ENCODE assay signal across 10 mouse cellular contexts in genomic region chr4:97838651-97839050, GRCm38 (mm10).
DNase-seq lines count a peak whose midpoint lies in the region; ATAC-seq and TF ChIP-seq lines count a peak whose summit lies in the region.
"Had no signal": no experiment of that assay in that cellular context is flagged by ENCODE, and none has a peak within 500 bp of the region (broad histone marks: within the 10 kb centered on the region; RNA-seq: fewer than 3 reads in every experiment).

No protein-coding gene starts in this region.

- no peak for TF ChIP-seq CTCF in heart, adult 2 months (IDR thresholded peaks at IDR 0.05)

- 49% methylated on average over 3 of the region's 3 CpGs for WGBS in heart, adult 2 months
- 69% methylated on average over 3 of the region's 3 CpGs for WGBS in neural tube, embryonic 11.5 days
- 65% methylated on average over 3 of the region's 3 CpGs for WGBS in neural tube, embryonic 15.5 days
- 74% methylated on average over 3 of the region's 3 CpGs for WGBS in kidney, embryonic 14.5 days
- 61% methylated on average over 3 of the region's 3 CpGs for WGBS in forebrain, embryonic 14.5 days
- WGBS in midbrain, embryonic 14.5 days = 73% methylated on average over 3 of the region's 3 CpGs

- H3K27ac ChIP-seq in heart, adult 2 months = peak overlapping the region; percentile 16
- H3K27ac ChIP-seq in neural tube, embryonic 11.5 days (ENCODE audit: low read depth, low read length) = peak overlapping the region; percentile 90
- H3K27ac ChIP-seq in neural tube, embryonic 15.5 days (replicated peaks) = no peak overlapping the region
- H3K27ac ChIP-seq in kidney, embryonic 14.5 days (ENCODE audit: low read depth, low read length) = peak overlapping the region; percentile 53; the same call in 1 of the 2 replicates
- H3K27ac ChIP-seq in forebrain, embryonic 14.5 days (ENCODE audit: low read depth, low read length) = no peak overlapping the region
- no peak overlapping the region for H3K27ac ChIP-seq in midbrain, embryonic 14.5 days (replicated peaks; ENCODE audit: low read depth, low read length)

- TF ChIP-seq EP300 in heart, adult 2 months (IDR thresholded peaks at IDR 0.05; ENCODE audit: insufficient read depth, low read depth, low read length) = no peak

- H3K79me2 ChIP-seq in heart, adult 2 months (replicated peaks; ENCODE audit: control insufficient read depth, insufficient read depth, low read length) = peaks cover 9% of the 10 kb centered on the region

- H3K27me3 ChIP-seq in heart, adult 2 months (ENCODE audit: control insufficient read depth, insufficient read depth, low read length) = no peaks in the 10 kb centered on the region
- no peaks in the 10 kb centered on the region for H3K27me3 ChIP-seq in neural tube, embryonic 11.5 days (ENCODE audit: control insufficient read depth, insufficient read depth, low read length)
- no peaks in the 10 kb centered on the region for H3K27me3 ChIP-seq in neural tube, embryonic 15.5 days (replicated peaks)
- peaks cover 5% of the 10 kb centered on the region for H3K27me3 ChIP-seq in kidney, embryonic 14.5 days (ENCODE audit: control insufficient read depth, insufficient read depth, low read length)
- H3K27me3 ChIP-seq in forebrain, embryonic 14.5 days (replicated peaks; ENCODE audit: control insufficient read depth, insufficient read depth, low read length) = no peaks in the 10 kb centered on the region
- peaks cover 39% of the 10 kb centered on the region; the same call in 1 of the 2 replicates for H3K27me3 ChIP-seq in midbrain, embryonic 14.5 days (ENCODE audit: control insufficient read depth, insufficient read depth, low read length)
- H3K27me3 ChIP-seq: embryonic facial prominence, embryonic 12.5 days had no signal

- no peak overlapping the region for H3K4me3 ChIP-seq in heart, adult 2 months
- no peak overlapping the region for H3K4me3 ChIP-seq in neural tube, embryonic 11.5 days (ENCODE audit: low read depth, low read length)
- no peak overlapping the region for H3K4me3 ChIP-seq in neural tube, embryonic 15.5 days (replicated peaks)
- no peak overlapping the region for H3K4me3 ChIP-seq in kidney, embryonic 14.5 days (ENCODE audit: low read length)
- no peak overlapping the region for H3K4me3 ChIP-seq in forebrain, embryonic 14.5 days (ENCODE audit: low read depth, low read length)
- H3K4me3 ChIP-seq in midbrain, embryonic 14.5 days (replicated peaks; ENCODE audit: low read depth, low read length) = no peak overlapping the region
- H3K4me3 ChIP-seq: embryonic facial prominence, embryonic 12.5 days had no signal

- no peaks in the 10 kb centered on the region for H3K9me3 ChIP-seq in neural tube, embryonic 11.5 days (ENCODE audit: control insufficient read depth, low read length)
- no peaks in the 10 kb centered on the region for H3K9me3 ChIP-seq in neural tube, embryonic 15.5 days (replicated peaks)
- no peaks in the 10 kb centered on the region for H3K9me3 ChIP-seq in kidney, embryonic 14.5 days (ENCODE audit: control insufficient read depth, low read length)
- H3K9me3 ChIP-seq in forebrain, embryonic 14.5 days (replicated peaks; ENCODE audit: control insufficient read depth, low read length) = no peaks in the 10 kb centered on the region
- H3K9me3 ChIP-seq in midbrain, embryonic 14.5 days (ENCODE audit: control insufficient read depth, low read length) = no peaks in the 10 kb centered on the region
- H3K9me3 ChIP-seq: embryonic facial prominence, embryonic 12.5 days had no signal

- no peak for ATAC-seq in neural tube, embryonic 11.5 days (ENCODE audit: insufficient read depth, low FRiP score, low TSS enrichment)
- no peak for ATAC-seq in neural tube, embryonic 15.5 days (ENCODE audit: low FRiP score)
- ATAC-seq in kidney, embryonic 14.5 days (ENCODE audit: low FRiP score, low TSS enrichment) = no peak
- ATAC-seq in forebrain, embryonic 14.5 days = no peak
- ATAC-seq in midbrain, embryonic 14.5 days (ENCODE audit: low FRiP score, low TSS enrichment) = no peak

- intact Hi-C loops in heart, adult 2 months (cut with DNase I) = no loop called here

- no peak overlapping the region for H3K9ac ChIP-seq in heart, adult 2 months (ENCODE audit: low read depth, low read length)
- H3K9ac ChIP-seq in neural tube, embryonic 11.5 days (ENCODE audit: low read length) = no peak overlapping the region
- no peak overlapping the region for H3K9ac ChIP-seq in neural tube, embryonic 15.5 days (replicated peaks)
- no peak overlapping the region for H3K9ac ChIP-seq in kidney, embryonic 14.5 days (ENCODE audit: low read depth, low read length)
- H3K9ac ChIP-seq in forebrain, embryonic 14.5 days (ENCODE audit: low read length) = no peak overlapping the region
- no peak overlapping the region for H3K9ac ChIP-seq in midbrain, embryonic 14.5 days (replicated peaks; ENCODE audit: low read length)
- H3K9ac ChIP-seq: embryonic facial prominence, embryonic 12.5 days had no signal

- TF ChIP-seq POLR2A in heart, adult 2 months (IDR thresholded peaks at IDR 0.05; ENCODE audit: insufficient read depth, low read depth, low read length) = no peak

- peaks cover 26% of the 10 kb centered on the region for H3K4me1 ChIP-seq in heart, adult 2 months (ENCODE audit: control insufficient read depth, insufficient read depth, low read length)
- H3K4me1 ChIP-seq in neural tube, embryonic 11.5 days (ENCODE audit: control insufficient read depth, insufficient read depth, low read length) = peaks cover 43% of the 10 kb centered on the region
- peaks cover 44% of the 10 kb centered on the region for H3K4me1 ChIP-seq in neural tube, embryonic 15.5 days
- peaks cover 17% of the 10 kb centered on the region for H3K4me1 ChIP-seq in kidney, embryonic 14.5 days (ENCODE audit: control insufficient read depth, insufficient read depth, low read length)
- peaks cover 47% of the 10 kb centered on the region for H3K4me1 ChIP-seq in forebrain, embryonic 14.5 days (ENCODE audit: control insufficient read depth, insufficient read depth, low read length)
- H3K4me1 ChIP-seq in midbrain, embryonic 14.5 days (ENCODE audit: control insufficient read depth, insufficient read depth, low read length) = peaks cover 22% of the 10 kb centered on the region

- DNase-seq in heart, adult 2 months = no peak
- no peak for DNase-seq in heart, adult 18-20 months
- no peak for DNase-seq in neural tube, embryonic 11.5 days (ENCODE audit: low spot score)
- DNase-seq in yolk sac, embryonic 10.5 days (ENCODE audit: low spot score) = peak; percentile 30
- DNase-seq in forebrain, embryonic 14.5 days (ENCODE audit: low spot score) = no peak
- no peak for DNase-seq in midbrain, embryonic 14.5 days
- DNase-seq: cerebellum, adult 11 months had no signal

- H3K36me3 ChIP-seq in heart, adult 2 months (ENCODE audit: control insufficient read depth, insufficient read depth, low read length) = peaks cover 48% of the 10 kb centered on the region
- no peaks in the 10 kb centered on the region for H3K36me3 ChIP-seq in neural tube, embryonic 11.5 days (ENCODE audit: control insufficient read depth, insufficient read depth, low read length)
- no peaks in the 10 kb centered on the region for H3K36me3 ChIP-seq in neural tube, embryonic 15.5 days
- H3K36me3 ChIP-seq in kidney, embryonic 14.5 days (ENCODE audit: control insufficient read depth, insufficient read depth, low read length) = no peaks in the 10 kb centered on the region
- no peaks in the 10 kb centered on the region for H3K36me3 ChIP-seq in forebrain, embryonic 14.5 days (ENCODE audit: control insufficient read depth, insufficient read depth, low read length)
- H3K36me3 ChIP-seq in midbrain, embryonic 14.5 days (ENCODE audit: control insufficient read depth, insufficient read depth, low read length) = no peaks in the 10 kb centered on the region
- H3K36me3 ChIP-seq: embryonic facial prominence, embryonic 12.5 days had no signal

- H3K4me2 ChIP-seq in neural tube, embryonic 11.5 days (ENCODE audit: low read depth) = no peak overlapping the region
- no peak overlapping the region for H3K4me2 ChIP-seq in neural tube, embryonic 15.5 days
- no peak overlapping the region for H3K4me2 ChIP-seq in kidney, embryonic 14.5 days (replicated peaks; ENCODE audit: low read depth, low read length)
- no peak overlapping the region for H3K4me2 ChIP-seq in forebrain, embryonic 14.5 days (ENCODE audit: low read length)
- H3K4me2 ChIP-seq in midbrain, embryonic 14.5 days (ENCODE audit: low read length) = no peak overlapping the region
- H3K4me2 ChIP-seq: embryonic facial prominence, embryonic 12.5 days had no signal

Comparison
In these comparisons a context has a peak if more than half of its experiments do, and no peak if none do; other contexts are left out.
1. H3K27ac ChIP-seq: peak in heart, adult 2 months (single experiment), neural tube, embryonic 11.5 days (single experiment) and kidney, embryonic 14.5 days (single experiment); none in neural tube, embryonic 15.5 days (single experiment), forebrain, embryonic 14.5 days (single experiment) and midbrain, embryonic 14.5 days (single experiment).